Mouse (Mus musculus) erythroblast, embryonic 14.5 days (primary cell): ENCODE results near the gene Ccdc85c.

Experiments
- GATA1 ChIP-seq: IDR thresholded peaks from 2 replicates; pipeline ENCODE4 v1.6.1; 2012; ENCODE audit warnings: low read length, inconsistent platforms, mixed read lengths
- TAL1 ChIP-seq: IDR thresholded peaks from 3 replicates; pipeline ENCODE4 v1.6.1; 2012; ENCODE audit warnings: low read length, inconsistent platforms, mixed read lengths

DNA sequence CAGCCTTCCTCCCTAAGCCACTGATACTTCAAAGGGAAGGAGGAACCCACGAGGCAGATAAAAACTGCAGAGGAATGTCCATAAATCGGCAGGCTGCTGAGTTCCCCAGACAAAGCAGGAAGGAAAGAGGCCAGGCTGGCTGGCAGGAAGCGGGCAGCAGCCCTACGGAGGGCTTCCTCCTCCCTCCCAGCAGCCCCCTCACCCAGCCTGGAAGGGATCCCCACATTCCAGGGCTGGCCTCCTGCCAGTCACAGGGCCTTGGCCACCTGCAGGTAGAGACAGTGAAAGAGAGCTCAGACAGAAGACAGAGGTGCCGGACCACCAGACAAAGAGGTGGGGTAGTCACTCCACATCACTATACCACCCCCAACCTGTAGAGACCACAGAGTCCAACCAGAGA is 63.2 kb downstream of the Ccdc85c start:
- no peak for TF ChIP-seq TAL1
- TF ChIP-seq GATA1 = no peak
